Mouse (Mus musculus) T-cell, adult 2 months (primary cell): ENCODE results near the gene Tsga10ip.

ENCODE experiments used
- DNase-seq: peaks from one replicate; pipeline ENCODE4 v3.0.0; 2022; ENCODE audit warnings: low spot score

Gene Tsga10ip

DNA sequence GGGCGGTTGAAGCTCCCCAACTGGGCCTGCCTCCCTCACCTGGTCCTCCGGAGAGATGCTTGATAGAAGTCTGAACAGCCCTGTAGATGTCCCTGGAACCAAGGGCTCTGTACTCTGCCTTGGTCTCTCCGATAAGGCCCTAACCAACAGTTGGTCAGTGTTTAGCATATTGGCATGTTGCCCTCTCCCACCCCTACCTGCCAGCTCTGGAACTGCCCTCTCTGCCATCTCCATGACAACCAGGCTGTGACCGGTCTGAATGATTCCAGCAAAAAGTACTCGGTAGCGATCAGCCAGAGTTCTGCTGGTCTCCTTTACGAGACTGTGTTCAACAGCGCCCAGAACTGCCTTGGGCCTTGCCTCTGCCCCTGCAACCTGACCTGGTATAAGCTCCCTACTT is at the start of gene Tsga10ip:
Tsga10ip (minus strand) TSS at position 234 of the 400 bp plus-strand sequence.
- DNase-seq: no peak

DNA sequence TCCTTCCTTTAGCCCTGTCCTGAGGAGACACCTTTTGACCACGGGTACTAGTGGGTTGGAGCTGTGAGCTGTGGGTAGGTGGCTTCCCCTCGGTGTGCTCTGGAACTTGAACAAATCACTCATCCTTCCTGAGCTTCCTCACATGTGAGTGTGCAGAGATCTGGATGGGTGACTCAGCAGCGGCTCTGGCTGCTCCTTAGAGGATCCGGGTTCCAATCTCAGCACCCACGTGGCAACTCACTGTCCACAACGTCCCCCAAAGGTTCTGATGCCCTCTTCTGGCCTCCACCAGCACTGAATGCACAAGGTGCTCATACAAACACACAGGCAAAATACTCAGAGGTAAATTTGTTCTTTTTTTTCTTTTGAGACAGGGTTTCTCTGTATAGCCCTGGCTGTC is 49.4 kb upstream of the Tsga10ip start:
- no peak for DNase-seq

DNA sequence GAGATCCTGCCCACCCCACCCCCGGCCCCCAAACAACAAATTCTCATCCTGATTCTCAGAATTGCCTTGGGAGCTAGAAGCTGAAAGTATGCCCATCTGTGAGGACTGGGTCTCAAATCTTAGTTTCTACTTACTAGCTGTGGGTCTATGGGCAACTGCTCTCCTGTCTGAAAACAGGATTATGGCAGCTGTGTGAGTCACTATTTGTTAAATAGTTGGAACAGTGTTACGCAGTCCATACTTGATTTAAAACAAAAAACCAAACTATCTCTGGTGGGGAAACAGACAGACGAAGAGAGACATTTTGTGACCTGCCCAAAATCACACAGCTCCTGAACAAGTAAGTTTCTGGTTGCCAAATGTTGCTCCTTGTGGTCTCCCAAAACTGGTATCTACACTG is 47.3 kb upstream of the Tsga10ip start:
- no peak for DNase-seq

DNA sequence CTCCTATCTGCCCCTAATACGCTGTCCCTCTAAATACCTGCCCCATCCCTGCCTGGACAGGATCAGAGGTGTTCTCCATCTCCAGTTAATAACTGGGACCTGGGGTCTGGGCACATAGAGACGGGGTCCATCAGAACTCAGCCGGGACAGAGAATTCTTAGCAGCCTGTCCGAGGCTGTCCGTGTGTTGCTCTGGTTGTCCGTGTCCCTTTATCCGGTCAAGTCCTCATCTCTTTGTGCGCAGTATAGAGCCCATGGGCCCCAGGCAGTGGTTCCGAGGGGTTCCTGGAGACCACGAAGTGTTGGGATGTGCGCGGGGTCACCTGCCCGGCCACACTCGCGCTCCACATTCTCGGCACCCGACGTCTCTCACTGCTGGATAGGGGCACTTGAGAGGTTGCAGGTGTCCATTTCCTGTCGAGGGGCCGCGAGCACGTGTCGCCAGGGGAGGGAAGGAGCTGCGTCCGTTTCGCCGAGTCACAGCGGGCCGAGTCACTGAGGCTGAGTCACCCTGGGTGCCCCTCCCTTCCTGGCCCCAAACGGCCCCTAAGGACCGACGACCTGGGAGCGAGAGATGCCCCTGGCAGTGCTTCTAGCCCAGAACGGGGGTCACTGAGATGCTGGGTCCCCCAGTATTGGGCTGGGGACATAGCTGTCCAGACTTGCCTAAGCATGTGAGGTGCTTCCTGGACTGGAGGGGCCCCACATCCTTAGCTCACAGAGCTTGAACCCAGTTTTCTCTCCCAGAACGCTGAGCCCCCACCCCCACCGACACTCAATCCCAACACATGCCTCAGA is 46.2 kb upstream of the Tsga10ip start:
- DNase-seq: peak; percentile 33

DNA sequence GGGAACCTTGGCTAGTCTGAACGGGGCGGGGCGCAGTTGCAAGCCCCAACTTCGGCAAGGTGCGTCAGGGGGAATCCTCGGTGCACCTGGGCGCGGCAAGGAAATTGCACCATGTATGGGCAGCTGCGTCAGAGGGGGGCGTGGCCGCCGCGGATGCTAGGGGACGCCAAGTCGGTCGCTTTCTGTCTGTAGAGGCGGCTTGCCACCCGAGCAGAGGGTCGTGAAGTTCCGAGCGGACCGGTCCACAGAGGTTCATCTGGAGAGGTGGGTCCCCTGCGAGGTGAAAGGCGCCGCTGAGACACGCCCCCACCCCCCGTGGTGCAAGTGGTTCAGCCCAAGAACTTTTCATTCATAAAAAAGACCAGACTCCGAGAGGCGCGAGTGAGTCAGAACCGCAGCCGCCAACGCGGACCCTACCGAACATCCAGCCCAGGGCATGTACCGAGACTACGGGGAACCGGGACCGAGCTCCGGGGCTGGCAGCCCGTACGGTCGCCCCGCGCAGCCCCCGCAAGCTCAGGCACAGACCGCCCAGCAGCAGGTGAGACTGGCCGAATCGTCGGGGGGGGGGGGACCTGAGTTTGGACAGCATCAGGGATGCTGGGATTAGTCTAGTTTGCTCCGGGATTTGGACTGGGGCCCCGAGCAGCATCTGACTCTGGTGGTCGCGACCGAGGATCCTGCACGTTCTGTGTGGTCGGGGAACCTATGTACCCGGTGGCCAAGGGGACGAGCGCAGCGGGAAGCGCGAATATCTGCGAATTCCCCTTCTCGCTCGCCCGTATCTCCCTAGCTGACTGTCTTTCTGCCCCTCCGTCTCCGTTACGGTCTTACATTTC is 45.4 kb upstream of the Tsga10ip start, which contains the start of gene Fosl1:
Fosl1 (plus strand) TSS at position 33 of the 839 bp plus-strand sequence.
- DNase-seq: peak; percentile 88

DNA sequence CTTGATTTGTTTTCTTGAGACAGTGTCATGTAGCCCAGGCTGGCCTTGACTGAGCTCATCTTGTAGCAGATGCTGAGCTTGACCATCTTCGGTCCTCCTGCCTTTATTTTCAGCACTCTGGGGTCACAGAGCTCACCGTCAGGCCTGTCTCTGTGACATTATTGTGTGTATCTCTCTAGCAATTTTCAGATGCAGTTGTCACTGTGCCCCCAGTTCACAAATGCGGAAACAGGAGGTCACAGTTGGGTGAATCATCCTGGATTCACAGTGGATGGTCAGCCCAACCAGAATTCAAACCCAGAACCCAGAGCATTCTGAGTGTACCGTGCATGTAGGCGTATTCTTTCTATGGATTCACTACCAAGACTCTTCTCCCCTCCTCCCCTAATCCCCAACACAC is 43.4 kb upstream of the Tsga10ip start:
- DNase-seq: no peak

DNA sequence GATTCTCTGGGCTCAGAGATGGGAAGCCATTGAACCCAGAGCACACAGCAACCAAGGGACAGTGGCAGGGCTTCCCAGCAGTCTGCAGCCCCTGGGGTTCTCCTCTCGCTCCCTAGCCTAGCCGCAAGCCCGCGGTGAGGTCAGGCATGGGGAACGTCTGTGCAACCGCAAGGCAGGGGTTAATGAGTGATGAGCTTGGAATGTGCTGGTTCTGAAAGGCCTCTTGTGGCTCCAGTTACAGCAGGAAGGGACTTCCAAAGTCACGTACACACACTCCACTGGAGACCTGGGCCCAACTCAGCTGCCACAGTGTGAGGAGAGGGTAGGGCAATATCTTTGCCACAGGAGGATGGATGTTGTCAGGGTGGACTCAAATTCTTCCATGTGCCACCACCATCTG is 42.6 kb upstream of the Tsga10ip start:
- no peak for DNase-seq

DNA sequence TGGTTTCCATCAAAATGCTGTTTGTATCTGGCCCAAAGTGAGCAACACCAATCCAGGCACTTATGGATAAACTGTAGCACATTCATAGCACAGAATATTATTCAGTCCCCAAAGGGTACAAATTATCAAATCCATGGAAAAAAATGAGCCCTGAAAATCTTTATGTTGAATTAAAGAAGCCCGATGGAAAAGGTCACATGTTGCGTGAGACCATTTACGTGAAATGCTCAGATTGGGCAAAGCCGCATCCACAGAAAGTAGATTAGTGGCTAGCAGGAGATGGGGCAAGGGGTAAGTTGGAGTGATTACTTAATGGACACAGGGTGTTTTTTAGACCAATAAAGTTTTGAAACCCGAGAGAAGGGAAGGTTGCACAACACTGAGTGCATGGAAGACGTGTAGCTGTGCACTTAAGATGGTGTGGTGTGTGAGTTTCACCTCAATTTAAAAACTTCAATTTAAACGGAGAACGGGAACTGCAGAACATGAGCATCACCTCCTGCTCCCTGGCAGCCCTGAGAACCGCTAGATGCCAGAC is 42.1 kb upstream of the Tsga10ip start:
- DNase-seq: no peak

DNA sequence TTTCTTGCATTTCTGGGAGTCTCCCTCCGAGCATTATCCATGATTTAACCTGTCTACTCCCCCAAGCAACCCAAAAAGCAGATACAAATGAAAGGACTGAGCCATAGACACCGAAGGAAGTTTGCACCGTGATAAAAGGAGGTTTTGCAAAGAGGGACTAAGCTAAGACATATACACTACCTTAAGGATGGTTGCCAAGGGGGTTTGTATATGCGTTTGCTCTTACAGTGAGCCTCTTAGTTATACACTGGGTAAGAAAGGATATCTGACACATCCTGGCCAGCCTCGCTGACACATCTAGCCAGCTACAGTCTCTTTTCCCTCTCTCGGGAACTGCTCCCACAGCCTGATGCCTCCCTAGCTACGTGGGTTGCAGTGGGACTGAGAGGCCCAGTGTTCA is 31.6 kb upstream of the Tsga10ip start:
- no peak for DNase-seq

DNA sequence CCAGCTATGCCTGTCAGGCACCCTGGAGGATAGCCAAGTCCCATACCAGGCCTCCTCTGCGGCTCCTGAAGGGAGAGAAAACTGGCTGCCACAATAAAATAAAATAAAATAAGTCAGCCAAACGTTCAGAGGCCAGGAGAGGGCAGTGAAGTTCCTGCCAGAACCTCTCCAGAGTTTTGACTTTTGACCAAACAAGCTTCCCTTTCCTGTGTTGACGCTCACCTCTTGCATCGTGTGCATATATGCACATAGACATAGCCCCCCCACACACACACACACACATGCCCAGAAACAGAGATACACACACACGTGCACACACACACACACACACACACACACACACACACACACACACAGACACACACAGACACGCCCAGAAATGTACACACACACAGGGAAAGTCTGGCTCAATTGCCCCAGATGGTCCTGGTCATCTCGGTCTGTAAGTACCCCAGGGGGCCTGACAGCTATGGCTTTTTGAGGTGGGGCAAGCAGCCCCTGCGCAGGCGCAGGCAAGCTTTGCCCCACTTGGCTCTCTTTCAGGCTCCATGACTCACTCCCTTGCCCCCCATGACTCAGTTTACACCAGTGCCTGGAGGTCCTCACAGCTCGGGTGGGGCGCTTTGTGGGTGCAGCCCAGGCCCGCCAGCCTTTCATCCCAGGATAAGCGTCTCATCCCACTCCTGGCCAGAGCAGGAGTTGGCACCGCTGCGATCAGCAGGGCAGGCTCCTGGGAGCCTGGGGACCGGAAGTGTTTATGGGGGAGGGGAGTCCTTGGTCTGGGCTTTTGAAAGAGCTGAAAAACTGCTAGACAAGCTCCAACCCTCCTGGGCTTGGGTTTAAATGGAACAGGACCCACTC is 30.9 kb upstream of the Tsga10ip start:
- DNase-seq: peak; percentile 65

DNA sequence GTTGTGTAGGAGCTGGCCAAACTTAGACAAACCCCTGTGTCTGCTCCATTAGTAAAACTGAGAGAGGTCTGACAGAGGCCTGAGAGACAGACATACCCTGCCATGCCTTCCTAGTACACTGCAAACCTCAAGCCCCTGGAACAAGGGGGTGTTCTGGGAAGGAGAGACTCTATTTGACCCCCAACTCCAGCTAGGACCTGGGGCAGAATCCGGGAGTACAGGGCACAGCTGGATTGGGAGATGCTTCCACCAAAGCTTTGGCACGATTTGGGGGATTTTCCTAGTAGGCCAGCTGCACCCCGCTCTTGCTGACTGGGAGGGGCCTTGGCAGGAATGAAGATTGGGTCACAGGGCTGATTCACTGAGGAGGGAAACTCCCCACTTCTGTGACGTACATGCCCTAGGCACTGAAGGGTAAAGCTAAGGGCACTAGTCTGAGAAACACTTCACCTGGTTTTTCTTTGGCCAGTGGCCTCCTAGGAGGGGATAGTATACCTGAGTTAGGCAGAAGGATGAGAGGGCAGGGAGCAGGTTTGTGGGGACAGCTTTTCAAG is 29.7 kb upstream of the Tsga10ip start:
- no peak for DNase-seq

DNA sequence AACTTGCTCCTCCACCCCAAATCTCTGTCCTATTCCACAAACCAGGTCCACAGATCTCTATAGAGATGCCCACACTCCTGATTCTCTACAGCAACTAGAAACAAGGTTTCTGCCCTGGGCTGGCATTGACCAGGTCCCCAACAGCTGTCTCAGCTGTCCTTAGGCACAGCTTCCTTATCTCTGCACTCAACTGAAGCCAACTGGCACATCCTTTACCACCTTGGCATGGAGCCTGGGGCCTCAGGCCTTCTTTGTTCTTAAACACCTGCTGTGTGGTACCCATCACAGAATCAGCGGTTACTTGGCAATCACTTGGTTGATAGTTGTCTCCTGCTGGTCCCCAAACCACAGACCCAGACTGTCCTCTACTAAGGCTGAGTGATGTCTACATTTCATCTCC is 28.1 kb upstream of the Tsga10ip start:
- DNase-seq: no peak

DNA sequence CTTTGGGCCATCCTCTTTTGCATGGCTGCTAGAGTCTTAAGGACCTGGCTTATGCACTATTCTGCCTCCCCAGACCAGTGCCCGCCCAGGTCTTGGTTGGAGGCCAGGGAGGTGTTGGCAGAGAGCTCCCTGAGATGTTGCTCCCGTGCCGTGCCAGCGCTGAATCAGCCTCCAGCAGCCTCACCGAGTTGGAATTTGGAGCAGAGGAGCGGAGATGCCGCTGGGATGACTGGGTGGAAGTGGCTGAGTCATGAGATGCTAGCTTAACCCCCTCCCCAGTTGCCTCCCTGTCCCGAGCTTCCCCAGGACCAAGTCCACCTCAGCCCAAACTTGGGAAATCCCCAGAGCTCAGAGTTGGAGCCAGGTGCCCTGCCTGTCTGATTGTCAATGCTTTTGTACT is 27.5 kb upstream of the Tsga10ip start:
- no peak for DNase-seq

DNA sequence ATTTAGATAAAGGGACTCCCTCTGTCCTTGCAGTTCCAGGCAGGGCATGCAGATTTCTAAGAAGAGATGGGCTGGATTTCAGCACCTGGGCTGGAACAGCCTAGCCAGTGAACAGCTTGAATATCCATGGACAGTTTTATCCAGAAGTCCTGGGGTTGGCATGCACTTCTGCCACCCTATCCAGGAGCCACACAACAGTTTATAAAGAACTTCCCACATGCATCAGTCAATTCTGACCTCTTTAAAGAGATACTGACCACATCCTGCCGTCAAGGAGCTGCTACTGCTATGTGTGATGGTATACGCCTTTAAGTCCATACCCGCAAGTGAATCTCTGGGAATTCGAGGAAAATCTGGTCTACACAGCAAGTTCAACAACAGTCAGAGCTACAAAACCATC is 26.9 kb upstream of the Tsga10ip start:
- no peak for DNase-seq

DNA sequence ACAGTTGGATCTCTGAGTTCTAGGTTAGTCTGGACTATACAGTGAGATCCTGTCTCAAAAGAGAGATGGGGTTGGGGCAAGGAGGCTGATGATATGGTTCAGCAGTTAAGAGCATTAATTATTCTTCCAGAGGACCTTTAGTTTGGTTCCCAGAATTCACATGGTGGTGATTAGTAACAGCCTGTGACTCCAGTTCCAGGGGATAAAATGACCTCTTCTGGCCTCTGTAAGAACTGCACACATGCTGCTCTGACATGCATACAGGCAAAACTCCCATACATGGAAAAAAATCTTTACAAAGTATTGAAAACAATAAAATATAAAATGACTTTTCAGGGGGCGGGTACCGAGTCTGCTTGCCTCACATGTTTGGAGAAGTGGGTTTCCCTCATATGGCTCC is 25.8 kb upstream of the Tsga10ip start:
- peak; percentile 41 for DNase-seq

DNA sequence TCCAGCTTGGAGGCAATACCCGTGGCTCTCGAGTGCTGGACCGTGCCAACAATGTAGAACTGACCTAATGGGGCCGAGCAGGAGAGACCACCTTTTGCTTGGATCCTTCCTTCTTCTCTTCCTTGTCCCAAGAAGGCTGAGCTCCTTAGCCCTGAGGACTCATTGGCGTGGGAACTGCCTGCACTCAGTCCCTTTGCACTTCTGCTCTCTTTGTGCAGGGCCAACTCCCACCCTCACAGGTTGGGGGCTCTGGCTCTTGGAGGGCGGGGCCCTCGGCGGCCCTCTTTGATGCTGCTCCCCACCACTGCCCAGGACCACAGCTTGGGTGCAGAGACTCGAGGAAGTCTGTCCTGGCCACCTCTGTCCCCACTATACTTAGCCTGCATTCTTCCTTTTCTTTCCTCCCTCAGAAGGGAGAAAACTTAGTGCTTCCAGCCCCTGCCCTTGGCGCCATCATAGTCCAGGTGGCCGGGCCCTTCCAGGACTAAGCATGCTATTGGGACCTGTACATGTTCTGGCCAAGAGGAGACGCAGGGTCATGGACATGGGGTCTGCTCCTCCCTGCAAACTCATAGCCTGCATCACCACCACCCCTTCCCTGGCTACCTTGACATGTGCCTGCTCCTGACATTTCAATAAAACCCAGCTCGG is 24.4 kb upstream of the Tsga10ip start:
- no peak for DNase-seq

DNA sequence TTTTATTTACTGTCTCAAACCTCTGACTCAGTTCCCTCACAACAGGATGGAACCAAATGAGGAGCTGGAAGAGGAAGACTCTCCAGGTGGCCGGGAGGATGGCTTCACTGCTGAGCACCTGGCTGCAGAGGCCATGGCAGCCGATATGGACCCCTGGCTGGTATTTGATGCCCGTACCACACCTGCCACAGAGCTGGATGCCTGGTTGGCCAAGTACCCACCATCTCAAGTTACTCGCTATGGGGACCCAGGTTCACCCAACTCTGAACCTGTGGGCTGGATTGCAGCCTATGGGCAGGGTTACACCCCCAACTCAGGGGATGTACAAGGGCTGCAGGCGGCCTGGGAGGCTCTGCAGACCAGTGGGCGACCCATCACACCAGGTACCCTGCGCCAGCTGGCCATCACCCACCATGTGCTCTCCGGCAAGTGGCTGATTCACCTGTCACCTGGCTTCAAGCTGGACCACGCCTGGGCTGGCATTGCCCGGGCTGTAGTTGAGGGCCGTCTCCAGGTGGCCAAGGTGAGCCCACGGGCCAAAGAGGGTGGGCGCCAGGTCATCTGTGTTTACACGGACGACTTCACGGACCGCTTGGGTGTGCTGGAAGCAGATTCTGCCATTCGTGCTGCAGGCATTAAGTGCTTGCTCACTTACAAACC is 23.7 kb upstream of the Tsga10ip start:
- DNase-seq: no peak

DNA sequence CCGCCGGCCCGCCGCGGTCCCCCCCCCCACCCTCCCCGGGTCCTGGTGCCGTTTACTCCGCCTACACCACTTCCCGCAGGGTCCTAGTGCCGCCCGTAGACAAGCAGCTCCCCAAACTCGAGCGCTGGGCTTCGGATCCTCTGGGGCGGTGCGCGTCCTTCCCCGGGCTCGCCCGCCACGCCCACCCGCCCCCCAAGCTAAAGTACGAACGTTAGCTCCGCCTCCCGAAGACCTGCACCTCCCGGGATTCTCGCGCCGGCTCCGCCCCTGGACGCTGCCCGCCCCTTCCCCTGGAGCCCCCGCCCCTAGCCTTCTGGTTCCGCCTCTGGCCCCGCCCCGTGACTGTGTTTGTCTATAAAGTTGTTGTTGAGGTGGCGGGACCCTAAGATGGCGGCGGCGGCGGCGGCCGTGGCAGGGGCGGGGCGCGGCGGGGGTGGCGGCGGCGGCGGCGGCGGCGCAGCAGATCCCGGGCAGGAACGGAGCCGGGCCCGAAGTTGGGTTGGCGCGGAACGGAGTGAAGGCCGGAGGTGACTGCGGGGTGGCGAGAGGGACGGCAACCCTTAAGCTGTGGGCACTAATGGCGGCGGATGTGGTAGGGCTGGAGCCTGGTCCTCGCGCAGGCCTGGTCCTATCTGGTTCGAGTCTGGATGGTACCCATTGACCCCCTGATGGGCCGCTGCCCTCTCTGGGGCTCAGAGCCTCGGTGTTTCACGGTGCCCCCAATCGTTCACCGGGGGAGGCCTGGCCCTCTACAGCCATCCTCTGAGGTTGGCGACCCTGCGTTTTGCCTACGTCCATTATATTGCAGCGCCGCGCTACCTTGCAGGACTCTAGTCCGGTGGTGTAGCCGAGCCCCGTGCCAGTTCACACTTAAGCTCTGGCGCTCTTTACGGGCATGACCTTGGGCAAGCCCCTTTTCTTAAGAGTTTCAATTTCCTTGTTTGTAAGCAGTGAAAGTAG is 22.7 kb upstream of the Tsga10ip start, which contains the start of the genes Drap1 and AI837181:
Drap1 (minus strand) TSS at position 198 of the 960 bp plus-strand sequence.
AI837181 (plus strand) TSS at position 363 of the 960 bp plus-strand sequence.
- DNase-seq: peak; percentile 89

DNA sequence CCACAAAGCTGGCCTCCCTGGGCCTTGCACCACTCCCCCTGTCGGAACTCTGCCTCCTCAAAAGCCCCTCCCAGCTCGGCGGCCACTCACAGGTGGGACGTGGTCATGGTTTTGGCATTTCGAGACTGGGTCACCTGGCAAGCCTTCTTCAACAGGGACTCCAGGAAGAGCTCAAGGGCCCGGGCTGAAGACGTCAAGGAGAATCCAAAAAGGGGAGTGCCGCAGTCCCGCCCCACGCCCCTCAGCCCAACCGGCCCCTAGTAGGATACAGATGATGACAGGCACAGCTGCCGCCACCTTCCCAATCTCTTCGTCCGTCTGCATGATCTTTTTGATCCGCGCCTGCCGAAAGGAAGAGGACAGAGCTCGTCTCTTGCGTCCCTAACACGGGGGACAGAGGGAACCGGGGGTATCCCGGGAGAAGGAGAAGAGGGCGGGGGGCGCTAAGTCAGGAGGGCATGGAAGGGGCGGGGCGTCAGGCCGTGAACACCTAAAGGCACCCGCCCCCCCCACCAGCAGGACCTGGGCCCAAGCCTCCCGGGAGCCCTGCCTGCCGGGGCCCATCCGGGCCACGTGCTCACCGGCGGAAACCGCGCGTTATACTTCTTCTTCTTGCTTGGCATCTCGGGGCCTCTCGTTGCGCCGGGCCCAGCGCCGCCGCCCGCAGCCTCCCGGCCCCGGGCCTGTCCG is 21.9 kb upstream of the Tsga10ip start:
- peak; percentile 66 for DNase-seq
